Mouse (Mus musculus): Measurements from ENCODE around the gene Ankrd44. TPM values are rescaled to one million over a fixed set of nuclear protein-coding genes. Genes with fewer than 3 reads are reported as not detected.

Ankrd44 gene
- polyA plus RNA-seq, 1 experiment from 2014 or later, result 7.9 TPM

DNA sequence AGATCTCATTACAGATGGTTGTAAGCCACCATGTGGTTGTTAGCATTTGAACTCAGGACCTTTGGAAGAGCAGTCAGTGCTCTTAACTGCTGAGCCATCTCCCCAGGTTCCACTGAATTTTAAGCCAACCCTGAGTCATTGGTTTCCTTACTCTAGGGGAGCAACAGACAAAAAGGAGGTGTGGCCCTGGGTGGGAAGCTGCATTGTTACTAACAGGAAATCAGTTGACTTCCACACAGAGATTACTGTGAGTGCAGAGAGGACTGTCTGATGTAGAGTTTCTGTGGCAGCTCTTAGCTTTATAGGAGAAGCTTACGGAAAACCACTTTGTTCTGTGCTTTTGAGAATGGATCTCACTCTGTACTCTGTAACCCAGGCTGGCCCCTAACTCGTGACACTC is 8.7 kb upstream of the Ankrd44 start:
- H3K4me1 ChIP-seq, result no peaks in the 10 kb centered on the region
- H3K4me2 ChIP-seq, result no peak overlapping the region
- H3K27ac ChIP-seq, result no peak overlapping the region
- no peaks in the 10 kb centered on the region for H3K27me3 ChIP-seq
- H3K9me3 ChIP-seq (replicated peaks), result no peaks in the 10 kb centered on the region
- H3K4me3 ChIP-seq (replicated peaks), result no peak overlapping the region
- ATAC-seq (replicated peaks; ENCODE audit: low FRiP score), result no peak
- no peak overlapping the region for H3K9ac ChIP-seq
- WGBS, result 69% methylated on average over 2 of the region's 2 CpGs
- no peaks in the 10 kb centered on the region for H3K36me3 ChIP-seq

DNA sequence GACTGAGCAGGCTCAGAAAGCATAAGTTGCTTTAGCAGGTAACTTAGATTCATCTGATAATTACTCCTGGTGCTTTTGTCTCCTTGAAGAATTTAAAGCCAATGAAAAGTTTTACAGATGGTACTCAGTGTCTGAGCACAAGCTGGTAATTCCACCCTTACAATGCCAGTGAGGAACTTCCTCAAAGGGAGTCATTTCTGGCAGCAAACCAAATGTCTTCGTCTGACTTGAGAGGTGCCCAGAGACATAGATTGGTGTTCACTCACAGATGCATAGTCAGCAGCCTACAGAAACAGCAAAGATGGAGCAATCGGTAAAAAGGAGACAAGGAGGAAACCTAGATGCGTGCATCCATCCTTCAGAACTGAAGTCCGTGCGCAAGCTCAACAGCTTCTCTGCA is 7.5 kb upstream of the Ankrd44 start:
- WGBS, result 89% methylated on average over 5 of the region's 5 CpGs
- H3K9me3 ChIP-seq (replicated peaks), result no peaks in the 10 kb centered on the region
- H3K4me1 ChIP-seq, result no peaks in the 10 kb centered on the region
- H3K9ac ChIP-seq, result no peak overlapping the region
- no peak overlapping the region for H3K4me2 ChIP-seq
- no peaks in the 10 kb centered on the region for H3K36me3 ChIP-seq
- H3K4me3 ChIP-seq (replicated peaks), result no peak overlapping the region
- no peak overlapping the region for H3K27ac ChIP-seq
- H3K27me3 ChIP-seq, result no peaks in the 10 kb centered on the region
- no peak for ATAC-seq (replicated peaks; ENCODE audit: low FRiP score)

DNA sequence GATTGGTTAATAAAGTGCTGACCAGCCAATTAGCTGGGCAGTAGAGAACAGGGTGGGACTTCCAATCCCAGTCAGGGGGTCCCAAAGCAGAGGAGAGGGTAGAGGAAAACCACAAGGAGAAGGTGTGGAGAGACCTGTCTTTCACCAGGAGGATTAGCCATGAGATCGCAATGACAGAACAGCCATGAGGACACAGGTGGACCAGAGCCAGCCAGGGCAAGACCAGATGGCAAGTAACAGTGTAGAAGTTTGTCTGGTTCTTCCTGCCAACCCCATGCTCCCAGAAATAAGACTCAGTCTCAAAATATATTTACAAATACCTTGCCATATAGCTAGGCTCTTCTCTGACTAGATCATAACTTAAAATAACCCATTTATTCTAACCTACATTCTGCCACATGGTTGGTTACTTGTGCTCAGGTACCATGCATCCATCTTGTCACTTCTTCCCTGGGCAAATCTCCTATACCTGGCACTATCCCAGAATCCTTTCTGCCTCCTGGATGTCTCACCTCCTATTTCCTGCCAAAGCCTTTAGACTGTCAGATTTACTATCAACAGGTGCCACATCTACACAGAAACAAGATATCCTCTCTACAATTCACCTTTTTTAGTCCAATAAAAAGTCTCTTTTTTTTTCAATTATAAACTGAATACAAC is 6.4 kb upstream of the Ankrd44 start:
- H3K27ac ChIP-seq, result no peak overlapping the region
- H3K36me3 ChIP-seq, result no peaks in the 10 kb centered on the region
- 95% methylated on average over 1 of the region's 1 CpGs for WGBS
- no peak overlapping the region for H3K4me2 ChIP-seq
- H3K27me3 ChIP-seq, result no peaks in the 10 kb centered on the region
- no peaks in the 10 kb centered on the region for H3K4me1 ChIP-seq
- no peak overlapping the region for H3K9ac ChIP-seq
- H3K9me3 ChIP-seq (replicated peaks), result no peaks in the 10 kb centered on the region
- no peak overlapping the region for H3K4me3 ChIP-seq (replicated peaks)
- ATAC-seq (replicated peaks; ENCODE audit: low FRiP score), result no peak

DNA sequence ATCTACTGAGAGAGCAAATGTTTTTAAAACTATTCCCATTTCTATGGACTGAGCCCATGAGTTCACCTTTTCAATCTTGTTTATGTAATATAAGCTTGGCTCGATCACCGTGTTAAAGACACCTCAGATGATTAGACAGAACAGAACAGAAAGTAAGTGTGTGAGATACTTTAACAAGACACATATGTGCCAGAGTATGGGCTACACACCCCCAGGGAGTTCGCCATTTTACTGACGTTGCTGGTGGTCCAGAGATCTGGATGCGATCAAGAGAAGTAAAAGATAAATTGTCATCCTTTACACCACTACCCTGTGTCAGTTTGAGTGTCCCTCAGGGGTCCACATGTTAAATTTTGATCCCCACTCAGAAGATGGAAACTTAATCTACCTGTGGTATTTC is 5.0 kb upstream of the Ankrd44 start:
- no peaks in the 10 kb centered on the region for H3K36me3 ChIP-seq
- H3K27me3 ChIP-seq, result no peaks in the 10 kb centered on the region
- H3K9me3 ChIP-seq (replicated peaks), result no peaks in the 10 kb centered on the region
- no peak overlapping the region for H3K27ac ChIP-seq
- no peak overlapping the region for H3K9ac ChIP-seq
- WGBS, result 85% methylated on average over 5 of the region's 5 CpGs
- peaks cover 9% of the 10 kb centered on the region; the same call in 1 of the 2 replicates for H3K4me1 ChIP-seq
- no peak overlapping the region for H3K4me2 ChIP-seq
- no peak for ATAC-seq (replicated peaks; ENCODE audit: low FRiP score)
- no peak overlapping the region for H3K4me3 ChIP-seq (replicated peaks)

DNA sequence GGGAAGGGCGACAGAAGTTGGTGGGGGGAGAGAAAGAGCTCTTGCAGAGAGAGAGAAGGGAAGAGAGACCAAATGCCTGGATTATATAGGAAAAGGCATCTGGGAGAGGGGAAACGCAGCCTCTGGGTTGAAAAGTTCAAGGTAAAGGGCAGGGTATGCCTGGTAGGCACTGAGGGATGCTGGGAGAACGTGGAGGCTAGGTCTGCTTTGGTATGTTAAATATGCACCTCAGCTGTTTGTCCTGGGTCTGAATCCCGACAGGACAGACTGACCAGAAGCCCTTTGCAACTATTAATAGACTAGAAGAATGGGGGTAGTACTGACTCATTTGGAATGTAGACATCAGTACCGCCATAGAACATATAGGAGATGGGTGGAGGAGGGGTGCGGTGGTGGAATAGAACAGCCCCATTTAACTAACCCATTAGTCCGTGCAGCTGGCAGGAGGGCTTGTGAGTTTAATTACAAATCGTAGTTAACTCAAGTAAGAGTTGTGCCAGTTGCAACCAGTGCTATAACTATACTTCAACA is 4.5 kb upstream of the Ankrd44 start:
- WGBS, result 55% methylated on average over 8 of the region's 8 CpGs
- Histone ChIP-seq H3K4me3 (replicated peaks) (no peak overlapping the region), H3K9ac (no peak overlapping the region), H3K4me2 (no peak overlapping the region), H3K9me3 (replicated peaks) (no peaks in the 10 kb centered on the region), H3K27me3 (no peaks in the 10 kb centered on the region), H3K36me3 (no peaks in the 10 kb centered on the region), H3K27ac (no peak overlapping the region), H3K4me1 (peaks cover 9% of the 10 kb centered on the region; the same call in 1 of the 2 replicates)
- ATAC-seq (replicated peaks; ENCODE audit: low FRiP score), result no peak

DNA sequence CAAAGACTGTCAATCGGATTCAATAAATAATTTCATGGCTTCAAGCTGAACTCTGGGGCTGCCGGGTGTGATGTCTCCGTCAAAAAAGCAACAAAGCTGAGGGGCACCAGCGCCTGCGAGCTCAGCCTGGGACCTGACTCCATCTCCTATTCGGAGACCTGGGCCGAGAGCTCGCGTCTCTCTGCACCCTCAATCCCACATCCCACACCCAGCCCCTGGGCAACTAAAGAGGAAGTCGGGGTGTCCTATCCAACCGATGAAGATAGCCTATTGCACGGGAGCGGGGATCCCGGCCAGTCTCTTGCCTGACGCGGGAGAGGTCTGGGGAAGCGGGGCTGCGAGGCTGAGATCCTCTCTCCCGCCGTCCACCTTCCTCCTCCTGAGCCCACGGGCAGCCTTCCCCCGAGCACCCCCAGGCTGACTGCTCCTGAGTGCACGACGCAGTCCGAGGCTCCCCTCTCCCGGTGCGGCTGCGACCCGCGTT is 694 bp downstream of the Ankrd44 start:
- H3K4me2 ChIP-seq, result peak overlapping the region; percentile 87
- H3K9me3 ChIP-seq (replicated peaks), result no peaks in the 10 kb centered on the region
- H3K4me3 ChIP-seq (replicated peaks), result peak overlapping the region; percentile 72
- no peaks in the 10 kb centered on the region for H3K36me3 ChIP-seq
- peaks cover 21% of the 10 kb centered on the region for H3K4me1 ChIP-seq
- no peak; the same call in none of the 2 replicates for ATAC-seq (replicated peaks; ENCODE audit: low FRiP score)
- H3K9ac ChIP-seq, result peak overlapping the region; percentile 76
- peaks cover 12% of the 10 kb centered on the region; the same call in 1 of the 2 replicates for H3K27me3 ChIP-seq
- under 1% methylated on average over 26 of the region's 30 CpGs for WGBS
- H3K27ac ChIP-seq, result peak overlapping the region; percentile 82; the same call in 1 of the 2 replicates

DNA sequence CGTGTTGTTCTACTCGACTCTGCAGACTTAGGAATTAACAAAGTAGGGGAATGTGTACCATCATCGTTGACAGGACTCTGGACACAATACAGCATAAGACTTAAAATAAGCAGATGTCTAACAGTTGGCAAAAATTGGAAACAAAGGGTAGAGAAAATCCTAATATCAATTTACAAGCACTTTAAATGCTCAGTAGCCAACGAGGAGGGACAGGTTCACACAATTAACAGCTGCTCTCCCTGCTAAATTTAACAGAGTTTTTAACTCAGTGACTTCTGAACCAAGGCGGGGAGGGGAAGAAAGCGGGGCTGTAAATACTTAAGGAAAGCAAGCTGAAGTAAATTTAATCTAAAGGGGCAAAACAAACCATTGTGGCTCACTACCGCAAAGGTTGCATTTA is 1.4 kb downstream of the Ankrd44 start:
- no peak for ATAC-seq (replicated peaks; ENCODE audit: low FRiP score)
- Histone ChIP-seq H3K36me3 (no peaks in the 10 kb centered on the region), H3K9me3 (replicated peaks) (no peaks in the 10 kb centered on the region), H3K9ac (0 out of 2 replicates have a peak overlapping the region, but pooled peaks have one; percentile 76), H3K4me3 (replicated peaks) (peak overlapping the region; percentile 72), H3K27ac (no peak overlapping the region), H3K4me1 (peaks cover 21% of the 10 kb centered on the region), H3K27me3 (peaks cover 12% of the 10 kb centered on the region; the same call in 1 of the 2 replicates), H3K4me2 (peak overlapping the region; percentile 87)
- 54% methylated on average over 7 of the region's 7 CpGs for WGBS

DNA sequence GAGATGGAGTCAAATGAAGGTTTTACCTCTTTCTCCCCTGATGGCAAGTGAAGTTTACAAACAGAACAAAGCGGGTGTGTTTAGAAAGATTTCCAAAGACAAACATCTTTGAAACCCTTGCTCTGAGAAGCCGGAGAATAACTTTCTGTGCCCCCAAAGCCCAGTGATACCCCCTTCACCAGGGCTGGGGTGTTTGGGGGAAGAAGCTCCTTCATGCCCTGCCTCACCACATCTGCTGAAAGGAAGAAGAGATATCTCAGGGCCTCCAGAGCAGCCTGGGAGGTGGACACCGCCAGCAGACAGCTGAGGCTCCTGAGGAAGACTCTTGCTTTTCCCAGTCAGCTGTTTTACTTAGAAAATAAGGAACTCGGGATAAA is 1.9 kb downstream of the Ankrd44 start:
- Histone ChIP-seq H3K27me3 (peaks cover 12% of the 10 kb centered on the region; the same call in 1 of the 2 replicates), H3K36me3 (no peaks in the 10 kb centered on the region), H3K4me1 (peaks cover 21% of the 10 kb centered on the region), H3K4me3 (replicated peaks) (no peak overlapping the region), H3K9me3 (replicated peaks) (no peaks in the 10 kb centered on the region), H3K9ac (no peak overlapping the region), H3K27ac (no peak overlapping the region), H3K4me2 (no peak overlapping the region)
- WGBS, result 83% methylated on average over 4 of the region's 4 CpGs
- ATAC-seq (replicated peaks; ENCODE audit: low FRiP score), result no peak

DNA sequence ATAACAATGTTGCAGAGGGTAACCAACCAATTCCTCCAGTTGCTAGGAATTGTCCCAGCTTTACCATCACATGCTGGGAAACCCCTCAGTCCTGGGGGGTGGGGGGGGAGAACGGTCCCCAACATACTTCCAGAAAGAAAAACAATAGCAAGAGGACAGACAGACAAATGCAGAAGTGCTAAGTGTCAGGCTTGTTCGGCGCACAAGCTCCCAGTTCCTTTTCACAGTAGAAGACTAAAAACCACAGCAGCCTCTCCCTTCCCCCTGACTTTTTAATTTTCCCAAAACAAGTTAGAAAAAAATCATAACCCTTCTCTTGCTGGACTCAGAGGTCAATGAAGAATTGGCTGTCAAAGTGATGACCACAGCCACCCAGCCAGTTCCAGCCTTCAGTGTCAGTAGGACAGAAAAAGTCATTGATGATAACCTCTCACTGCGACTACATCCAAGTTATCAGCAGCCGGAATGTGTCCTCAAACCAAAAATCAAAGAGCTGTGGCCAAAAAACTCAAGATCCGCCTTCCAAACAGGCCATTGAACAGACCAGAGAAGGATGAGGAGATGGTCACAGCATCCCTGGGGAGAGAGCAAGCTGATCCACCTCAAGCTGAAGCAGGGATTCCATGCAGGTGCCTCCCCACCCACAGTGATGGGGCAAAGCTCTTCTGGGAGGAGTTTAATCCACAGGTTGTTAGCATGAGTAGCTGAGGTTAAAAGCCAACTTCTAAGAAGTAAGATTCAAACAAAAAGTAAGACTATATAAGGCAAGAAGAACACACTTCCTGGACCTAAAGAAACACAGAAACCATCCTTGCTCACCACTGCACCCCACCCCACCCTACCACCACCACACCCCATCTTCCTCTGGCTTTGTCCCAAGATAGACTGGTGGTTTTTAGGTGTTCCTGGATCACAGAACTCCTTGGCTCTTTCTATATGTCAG is 2.5 kb downstream of the Ankrd44 start:
- peaks cover 12% of the 10 kb centered on the region; the same call in 1 of the 2 replicates for H3K27me3 ChIP-seq
- H3K4me2 ChIP-seq, result no peak overlapping the region
- no peak overlapping the region for H3K27ac ChIP-seq
- no peaks in the 10 kb centered on the region for H3K36me3 ChIP-seq
- H3K4me3 ChIP-seq (replicated peaks), result no peak overlapping the region
- no peaks in the 10 kb centered on the region for H3K9me3 ChIP-seq (replicated peaks)
- H3K9ac ChIP-seq, result no peak overlapping the region
- H3K4me1 ChIP-seq, result peaks cover 21% of the 10 kb centered on the region
- WGBS, result 83% methylated on average over 6 of the region's 6 CpGs
- no peak for ATAC-seq (replicated peaks; ENCODE audit: low FRiP score)

DNA sequence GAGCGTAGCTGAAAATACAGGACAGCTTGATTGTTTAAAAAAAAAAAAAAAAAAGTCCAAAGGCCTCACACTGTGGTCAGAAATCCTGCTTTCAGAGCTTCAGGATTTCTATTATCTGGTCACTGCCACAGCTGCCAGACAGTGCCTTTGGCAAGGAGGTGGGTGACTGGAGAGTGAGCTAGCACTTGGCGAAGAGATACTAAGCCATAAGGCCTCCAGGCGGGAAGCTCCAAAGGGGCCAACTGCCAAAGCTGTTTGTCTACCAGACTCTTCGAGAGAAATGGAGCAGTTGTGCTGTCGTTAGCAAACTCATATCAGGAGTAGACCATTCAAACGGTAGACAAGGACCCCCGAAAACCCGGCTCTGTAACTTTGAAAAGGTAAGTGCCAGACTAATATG is 3.5 kb downstream of the Ankrd44 start:
- 72% methylated on average over 8 of the region's 8 CpGs for WGBS
- Histone ChIP-seq H3K4me3 (replicated peaks) (no peak overlapping the region), H3K36me3 (no peaks in the 10 kb centered on the region), H3K4me1 (peaks cover 21% of the 10 kb centered on the region), H3K9ac (no peak overlapping the region), H3K27me3 (peaks cover 12% of the 10 kb centered on the region; the same call in 1 of the 2 replicates), H3K9me3 (replicated peaks) (no peaks in the 10 kb centered on the region), H3K27ac (no peak overlapping the region), H3K4me2 (no peak overlapping the region)
- no peak for ATAC-seq (replicated peaks; ENCODE audit: low FRiP score)

DNA sequence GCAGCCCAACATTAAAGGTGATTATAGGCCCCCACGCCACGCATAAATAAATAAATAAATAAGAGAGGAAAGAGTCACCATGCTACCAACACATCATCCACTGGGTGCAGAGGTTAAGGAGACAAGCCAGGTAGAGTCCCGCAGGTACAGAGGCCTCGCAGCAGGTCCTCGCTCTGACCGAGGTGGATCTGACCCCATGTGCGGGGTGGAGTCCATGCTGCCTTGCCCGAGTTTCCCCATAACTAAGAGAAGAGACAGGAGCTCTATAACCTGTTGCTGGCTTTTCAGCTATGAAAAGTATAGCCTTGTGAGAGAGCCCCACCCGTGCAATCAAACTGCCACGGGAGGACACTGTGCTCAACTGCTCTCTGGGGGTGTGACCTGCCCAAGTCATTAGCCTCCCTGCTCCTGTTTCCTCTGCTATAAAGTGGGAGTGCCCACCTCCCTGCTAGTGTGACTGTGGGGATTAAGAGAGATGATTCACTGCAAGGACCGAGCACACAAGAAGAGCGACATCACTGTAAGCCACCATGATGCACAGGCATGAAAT is 4.1 kb downstream of the Ankrd44 start:
- Histone ChIP-seq H3K27ac (no peak overlapping the region), H3K9ac (no peak overlapping the region), H3K9me3 (replicated peaks) (no peaks in the 10 kb centered on the region), H3K4me3 (replicated peaks) (no peak overlapping the region), H3K4me1 (peaks cover 21% of the 10 kb centered on the region), H3K36me3 (no peaks in the 10 kb centered on the region), H3K4me2 (no peak overlapping the region), H3K27me3 (peaks cover 12% of the 10 kb centered on the region; the same call in 1 of the 2 replicates)
- 52% methylated on average over 12 of the region's 12 CpGs for WGBS
- no peak for ATAC-seq (replicated peaks; ENCODE audit: low FRiP score)

Measured in kidney, embryonic 15.5 days (tissue).